Mouse (Mus musculus) skeletal muscle tissue, adult 2 months (tissue): ENCODE data around the gene Nt5c2.
A peak's percentile ranks its signal among the peaks of the same experiment; 100 is the strongest.

Experiments used
- DNase-seq: peaks from one replicate; pipeline ENCODE4 v3.0.0-alpha.2; 2012; ENCODE audit warnings: low read depth, low spot score

The Nt5c2 gene

GRCm38 (mm10) chr19:47014447-47015381 lies at the start of gene Nt5c2, which contains the start of gene Ina:
Gene Nt5c2, minus strand, starts transcription at chr19:47015153.
Gene Ina, plus strand, starts transcription at chr19:47014698.
- DNase-seq = no peak

DNA sequence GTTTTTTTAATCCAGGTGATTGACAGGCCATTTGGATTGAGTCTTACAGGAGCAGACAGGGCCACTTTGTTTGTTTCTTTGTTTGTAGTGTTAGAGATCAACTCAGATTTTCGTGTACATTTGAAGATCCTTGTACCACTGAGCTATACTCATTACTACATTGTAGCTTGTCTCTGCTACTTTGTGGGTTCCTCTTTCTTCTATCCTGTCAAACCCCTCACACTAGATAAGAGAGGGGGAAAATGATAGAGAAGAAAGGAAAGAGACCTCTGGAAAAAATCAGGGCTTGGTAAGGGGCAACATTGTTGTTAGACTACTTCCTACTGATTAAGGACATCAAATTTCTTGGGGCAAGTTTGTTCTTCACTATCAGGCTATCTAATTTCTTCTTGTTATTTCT lies 42.7 kb upstream of the Nt5c2 start:
- no peak for DNase-seq

- no peak for DNase-seq
Measured at GRCm38 (mm10) chr19:47053471-47053870, 38.5 kb upstream of the Nt5c2 start.

GRCm38 (mm10) chr19:47052927-47053326 lies 38.0 kb upstream of the Nt5c2 start:
- no peak for DNase-seq

DNA sequence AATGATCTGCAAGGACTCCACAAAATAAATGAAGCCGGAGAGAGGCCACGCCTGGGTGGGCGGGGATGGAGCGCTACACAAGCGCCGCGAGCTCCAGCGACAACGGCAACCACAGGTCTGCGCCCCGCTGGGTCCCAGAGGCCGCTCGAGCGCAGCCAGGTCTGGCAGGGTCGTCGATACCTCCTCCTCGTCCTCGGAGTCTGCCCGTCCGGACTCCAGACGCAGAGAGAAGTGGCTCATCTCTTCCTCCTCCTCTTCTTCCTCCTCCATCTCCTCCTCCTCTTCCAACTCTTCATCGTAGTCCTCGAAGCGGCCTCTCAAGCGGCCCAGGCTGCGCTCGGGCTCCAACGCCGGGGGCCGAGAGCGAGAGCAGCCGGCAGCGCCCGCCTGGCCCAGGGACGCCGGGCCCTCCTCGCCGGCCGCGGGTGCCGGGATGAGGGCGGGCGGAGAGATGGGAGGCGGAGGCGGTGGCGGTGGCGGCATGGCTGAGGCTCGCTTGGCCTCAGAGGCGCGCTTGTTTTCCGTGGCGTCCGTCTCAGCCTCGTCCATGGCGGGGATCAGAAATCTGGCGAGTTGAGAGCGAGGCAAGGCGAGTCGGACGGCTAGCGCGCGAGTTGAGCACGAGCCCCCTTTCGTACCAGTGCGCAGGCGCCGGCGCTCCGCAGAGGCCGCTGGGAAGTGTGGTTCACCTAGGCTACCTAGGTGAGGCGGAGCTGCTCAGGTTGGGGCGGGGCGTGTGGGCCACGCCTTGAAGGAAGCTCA lies 35.5 kb upstream of the Nt5c2 start, which contains the start of gene Pcgf6:
Pcgf6 (minus strand) TSS at position 636 of the 762 bp plus-strand sequence.
- DNase-seq = peak; percentile 49

DNA sequence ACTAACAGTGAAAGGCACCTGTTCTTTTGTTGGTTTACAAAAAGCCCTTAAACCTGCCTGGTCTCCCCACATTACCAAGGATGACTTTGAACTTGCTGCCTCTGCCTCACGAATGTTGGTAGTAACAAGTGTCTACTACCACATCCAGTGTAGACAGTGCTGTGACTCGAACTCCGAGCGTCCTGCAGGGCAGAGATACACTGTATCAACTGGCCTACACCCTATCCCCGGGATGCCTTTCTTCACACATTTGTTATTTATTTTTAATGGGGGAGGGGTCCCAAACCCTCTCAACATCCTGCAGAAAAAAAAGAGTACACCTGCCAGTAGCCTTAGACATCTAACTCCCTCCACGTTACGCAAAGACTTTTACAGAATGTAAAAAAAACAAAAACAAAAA lies 34.9 kb upstream of the Nt5c2 start:
- no peak for DNase-seq

DNA sequence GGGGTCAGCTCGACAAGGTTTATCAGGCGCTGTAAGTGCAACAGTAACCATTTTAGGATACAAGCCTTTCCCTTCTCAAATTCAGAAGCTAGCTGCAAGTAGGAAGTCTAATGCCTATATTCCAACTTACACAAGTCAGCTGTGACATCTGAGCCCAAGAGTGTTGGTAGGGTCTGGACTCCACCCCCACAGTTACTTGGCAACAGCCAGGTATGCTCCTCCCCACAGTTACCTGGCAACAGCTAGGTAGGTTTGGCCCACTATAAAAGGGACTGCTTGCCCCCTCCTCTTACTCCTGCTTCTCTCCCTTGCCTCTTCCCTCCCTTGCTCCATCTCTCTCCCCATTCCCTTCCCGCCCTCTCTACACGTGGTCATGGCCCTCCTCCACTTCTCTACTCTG lies 34.1 kb upstream of the Nt5c2 start:
- no peak for DNase-seq

DNA sequence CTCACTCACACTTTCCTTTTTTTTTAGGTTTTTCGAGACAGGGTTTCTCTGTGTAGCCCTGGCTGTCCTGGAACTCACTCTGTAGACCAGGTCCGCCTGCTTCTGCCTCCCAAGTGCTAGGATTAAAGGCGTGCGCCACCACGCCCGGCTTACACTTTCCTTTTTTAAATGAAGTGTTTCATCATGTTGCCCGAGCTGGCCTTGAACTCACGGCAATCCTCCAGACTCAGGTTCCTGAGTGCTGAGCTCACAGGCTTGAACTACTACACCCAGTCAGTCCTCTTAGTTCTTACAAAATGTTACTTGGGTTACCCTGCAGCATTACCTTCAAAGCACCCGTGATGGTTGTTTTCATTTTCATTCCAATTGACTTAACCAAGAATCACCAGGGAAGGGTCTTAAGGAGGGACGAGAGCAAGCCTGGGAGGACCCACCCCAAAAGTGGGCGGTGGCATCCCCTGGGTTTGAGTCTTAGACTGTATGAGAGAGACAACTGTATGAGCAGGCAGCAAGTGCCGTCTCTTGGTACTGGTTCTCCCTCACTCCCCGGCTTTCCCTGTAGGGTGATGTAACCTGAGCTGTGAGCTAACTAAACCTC lies 32.4 kb upstream of the Nt5c2 start:
- DNase-seq = no peak

DNA sequence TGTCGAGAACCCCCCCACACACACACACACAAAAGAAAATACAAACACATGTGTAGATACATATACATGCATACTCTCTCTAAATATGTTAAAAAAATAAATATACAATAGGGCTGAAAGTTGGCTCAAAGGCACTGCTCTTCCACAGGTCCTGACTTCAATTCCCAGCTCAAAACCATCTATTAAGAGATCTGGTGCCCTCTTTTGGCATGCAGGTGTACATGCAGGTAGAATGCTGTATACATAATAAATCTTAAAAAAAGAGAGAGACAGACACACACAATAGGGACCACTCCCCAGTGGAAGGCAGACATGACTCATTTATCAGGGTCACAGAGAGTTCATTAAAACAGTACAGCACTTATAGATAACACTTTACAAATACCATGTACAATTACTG lies 31.4 kb upstream of the Nt5c2 start:
- no peak for DNase-seq

GRCm38 (mm10) chr19:47043608-47044007 lies 28.7 kb upstream of the Nt5c2 start:
- no peak for DNase-seq

DNA sequence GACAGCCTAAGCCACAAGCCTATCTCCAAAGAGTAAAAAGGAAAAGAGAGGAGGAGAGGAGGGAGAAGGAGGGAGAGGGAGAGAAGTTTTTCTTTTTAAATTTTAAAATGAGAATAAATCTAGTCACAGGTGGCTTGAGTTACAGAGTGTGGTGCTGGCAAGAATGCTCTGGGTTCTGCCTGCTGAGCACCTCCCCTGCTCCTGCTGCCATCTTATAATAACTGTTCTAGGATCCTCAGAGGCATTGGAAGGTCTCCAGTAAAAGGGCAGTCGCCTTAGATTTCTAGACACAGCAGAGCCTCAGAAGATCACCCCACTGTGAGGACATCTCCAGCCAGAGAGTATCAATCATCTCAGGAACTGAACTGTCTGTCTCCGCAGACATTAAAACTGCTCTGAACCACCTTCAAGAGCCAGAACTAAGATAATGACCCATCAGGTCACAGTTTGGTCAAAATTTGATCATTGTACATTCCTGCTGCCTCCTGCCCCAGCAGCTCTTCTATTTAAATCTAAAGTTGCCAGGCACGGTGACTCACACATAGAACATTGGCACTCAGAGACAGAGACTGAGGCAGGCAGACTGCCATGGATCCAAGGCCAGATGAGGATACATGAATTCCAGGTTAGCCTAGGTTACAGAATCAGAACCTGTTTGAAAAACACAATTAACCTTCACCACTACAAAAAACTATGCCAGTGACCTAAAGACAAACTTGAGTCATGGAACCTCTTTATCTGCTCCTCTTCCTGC lies 25.9 kb upstream of the Nt5c2 start:
- DNase-seq = no peak

DNA sequence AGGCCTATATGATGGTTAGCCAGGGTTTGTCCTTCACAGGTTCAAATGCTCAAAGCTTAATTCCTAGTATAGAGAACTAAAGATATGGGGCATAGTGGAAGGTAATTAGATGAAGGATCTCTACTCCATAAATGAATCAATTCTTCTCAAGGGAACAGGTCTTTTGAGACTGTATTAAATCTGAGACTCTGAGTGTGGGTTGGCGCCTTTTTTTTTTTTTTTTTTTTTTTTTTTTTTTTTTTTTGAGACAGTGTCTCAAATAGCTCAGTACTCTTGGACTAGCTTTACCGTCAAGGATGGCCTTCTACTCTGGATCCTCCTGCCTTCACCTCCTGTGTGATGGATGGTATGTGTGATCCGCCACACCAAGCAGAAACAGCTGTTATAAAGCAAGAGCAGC lies 21.6 kb upstream of the Nt5c2 start:
- no peak for DNase-seq

GRCm38 (mm10) chr19:47034916-47035315 lies 20.0 kb upstream of the Nt5c2 start:
- no peak for DNase-seq

DNA sequence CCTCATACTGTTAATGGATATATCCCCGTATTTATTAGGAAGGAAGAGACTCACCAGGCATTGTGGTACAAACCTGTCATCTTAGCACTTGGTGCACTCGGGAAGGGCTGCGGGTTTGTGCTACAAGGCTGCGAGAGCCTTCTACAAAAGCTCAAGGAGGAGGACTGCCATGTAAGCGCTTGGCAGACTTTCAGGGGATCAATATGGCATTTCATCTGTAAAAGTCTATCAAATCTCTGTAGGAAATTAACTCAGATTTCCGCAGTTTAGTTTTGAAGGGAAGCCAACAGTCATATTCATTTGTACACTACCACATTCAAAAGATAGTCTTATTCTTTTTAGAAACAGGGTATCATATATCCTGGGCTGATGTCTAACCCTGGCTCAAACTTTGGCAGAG lies 16.8 kb upstream of the Nt5c2 start:
- DNase-seq = no peak

- no peak for DNase-seq
Measured at GRCm38 (mm10) chr19:47029796-47030195, 14.8 kb upstream of the Nt5c2 start.

DNA sequence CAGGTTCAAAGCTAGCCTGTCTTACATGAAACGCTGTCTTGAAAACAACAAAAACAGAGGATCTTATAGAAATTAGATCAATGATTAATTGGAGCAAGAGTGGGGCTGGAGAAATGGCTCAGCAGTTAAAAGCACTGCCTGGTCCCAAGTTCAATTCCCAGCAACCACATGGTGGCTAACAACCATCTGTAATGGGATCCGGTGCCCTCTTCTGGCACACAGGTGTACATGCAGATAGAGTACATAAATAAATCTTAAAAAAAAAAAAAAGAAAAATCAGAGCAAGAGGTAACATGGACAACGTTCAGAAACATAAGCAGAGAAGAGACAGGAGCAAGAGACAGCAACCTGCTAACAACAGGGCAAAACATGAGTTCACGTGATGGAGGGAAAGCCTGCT lies 11.6 kb upstream of the Nt5c2 start:
- DNase-seq = no peak

DNA sequence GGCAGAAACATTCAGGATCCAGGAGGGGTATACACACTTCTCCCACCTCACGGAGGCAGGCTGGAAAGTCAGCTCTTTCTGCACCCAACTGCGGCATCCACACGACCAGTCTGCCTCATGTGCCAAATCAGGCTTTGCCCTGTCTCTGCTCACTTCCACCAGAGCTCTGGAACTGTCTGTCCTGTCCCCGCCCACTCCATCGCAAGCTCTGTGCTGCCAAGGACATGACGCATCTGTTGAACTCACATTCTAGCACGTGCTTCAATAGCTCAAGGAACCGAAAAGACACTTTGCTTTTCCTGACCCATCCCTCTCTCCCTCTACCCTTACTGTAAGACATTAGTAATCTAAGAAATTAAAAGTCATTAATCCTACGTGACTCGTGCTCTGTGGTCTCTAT lies 10.0 kb upstream of the Nt5c2 start:
- no peak for DNase-seq

- no peak for DNase-seq
Measured at GRCm38 (mm10) chr19:47023546-47023945, 8.6 kb upstream of the Nt5c2 start.

GRCm38 (mm10) chr19:47022709-47023108 lies 7.8 kb upstream of the Nt5c2 start:
- DNase-seq = no peak

DNA sequence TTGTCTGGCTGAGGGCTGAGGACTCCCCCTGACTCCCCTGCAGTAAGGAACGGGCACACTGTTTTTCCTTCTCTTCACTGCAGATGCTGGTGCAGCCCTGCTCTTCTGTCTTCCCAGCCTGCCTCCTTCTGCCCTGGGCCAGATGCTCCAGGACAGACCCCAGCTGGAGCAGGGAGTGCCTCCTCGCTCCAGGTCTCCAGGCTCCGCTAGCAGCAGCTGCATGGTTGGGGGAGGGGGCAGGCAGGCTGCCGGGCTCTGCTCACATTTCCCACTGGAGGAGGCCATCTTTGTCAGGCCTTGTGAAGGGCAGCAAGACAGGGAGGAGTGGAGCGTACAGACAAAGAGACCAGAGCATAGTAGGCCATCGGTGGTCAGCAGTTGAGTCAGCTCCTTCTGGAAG lies 4.4 kb upstream of the Nt5c2 start:
- no peak for DNase-seq

- DNase-seq = no peak
Measured at GRCm38 (mm10) chr19:47018330-47018729, 3.4 kb upstream of the Nt5c2 start.

GRCm38 (mm10) chr19:47017831-47018230 lies 2.9 kb upstream of the Nt5c2 start:
- no peak for DNase-seq
